Mouse (Mus musculus): Measurements from ENCODE around the gene Pgls.

The Pgls gene

GRCm38 (mm10) chr8:71637149-71638095, 45.4 kb downstream of the Pgls start:
- DNase-seq (ENCODE audit: inconsistent age in 2 of 2, low spot score in 1 of 2) = no peak

GRCm38 (mm10) chr8:71638321-71638720, 46.3 kb downstream of the Pgls start:
- DNase-seq (ENCODE audit: inconsistent age in 2 of 2, low spot score in 1 of 2) = no peak

- DNase-seq (ENCODE audit: inconsistent age in 2 of 2, low spot score in 1 of 2) = no peak
These were observed 47.3 kb downstream of the Pgls start for GRCm38 (mm10) chr8:71639318-71639717.

- DNase-seq (ENCODE audit: inconsistent age in 2 of 2, low spot score in 1 of 2) = no peak
These were observed 53.5 kb downstream of the Pgls start for GRCm38 (mm10) chr8:71645510-71645909.
